Mouse (Mus musculus): ENCODE measurements around the gene Tbc1d22a. TPM values are rescaled to one million over a fixed set of nuclear protein-coding genes. Genes with fewer than 3 reads are reported as not detected.

Gene Tbc1d22a
- total RNA-seq, 2 experiments from 2014 or later: 25.7 to 26.0 TPM

GRCm38 (mm10) chr15:86234517-86235441 is 20.5 kb downstream of the Tbc1d22a start:
- peak; percentile 65 to 86 for DNase-seq

- peak; percentile 57 to 75 for DNase-seq
These were observed 22.0 kb downstream of the Tbc1d22a start for GRCm38 (mm10) chr15:86236252-86236651.

DNA sequence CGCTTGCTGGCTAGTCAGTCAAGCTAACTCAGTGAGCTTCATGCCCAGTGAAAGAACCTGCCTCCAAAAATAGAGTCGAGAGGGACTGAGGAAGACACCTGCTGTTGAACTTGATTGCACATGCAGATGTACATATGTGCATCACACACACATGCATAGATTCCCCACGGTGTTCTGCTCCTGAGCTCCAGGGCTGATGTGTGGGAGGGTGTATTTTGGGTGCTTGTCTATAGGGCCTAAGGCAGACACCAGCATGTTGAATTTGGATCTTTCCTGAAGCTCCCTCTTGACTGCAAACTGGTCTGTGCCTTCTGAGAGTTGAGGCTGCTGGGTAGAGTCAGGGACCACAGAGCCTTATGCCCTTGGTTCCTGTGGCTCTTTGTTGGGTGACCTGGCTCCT is 23.8 kb downstream of the Tbc1d22a start:
- no peak for DNase-seq

DNA sequence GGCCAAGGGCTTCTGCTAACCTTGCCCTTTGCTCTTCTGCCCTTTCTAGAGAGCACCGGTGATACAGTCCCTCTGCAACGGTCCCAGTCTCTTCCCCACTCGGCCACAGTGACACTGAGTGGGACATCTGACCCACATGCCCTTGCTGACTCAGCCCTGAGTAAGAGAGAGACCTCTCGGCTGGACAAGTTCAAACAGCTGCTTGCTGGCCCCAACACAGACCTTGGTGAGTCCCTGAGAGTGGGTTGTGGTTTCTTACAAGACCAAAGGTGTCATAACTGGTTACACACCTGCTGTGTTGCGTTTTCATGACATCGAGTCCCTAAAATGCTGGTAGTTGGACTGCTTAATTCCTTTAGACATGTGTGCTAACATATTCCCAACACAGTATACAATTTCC is 24.8 kb downstream of the Tbc1d22a start:
- no peak for DNase-seq

DNA sequence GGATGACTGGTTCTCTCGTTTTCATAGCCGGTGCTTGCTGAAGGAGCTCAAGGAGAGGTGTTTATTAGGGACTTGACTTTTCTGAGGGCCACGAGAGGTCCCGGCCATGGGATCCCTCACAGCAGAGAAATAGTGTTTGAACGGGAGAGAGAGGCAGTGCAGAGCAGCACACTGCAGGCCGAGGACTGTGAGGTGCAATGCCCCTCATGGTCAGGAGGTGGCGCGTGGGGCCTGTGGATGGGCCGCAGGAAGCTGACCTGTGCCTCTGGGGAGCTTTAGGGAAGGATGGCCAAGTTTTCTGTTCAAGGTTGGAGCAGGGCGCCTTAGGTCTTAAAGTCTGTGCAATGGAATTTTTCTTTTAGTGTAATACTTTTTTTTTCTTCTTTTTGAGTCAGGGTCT is 25.5 kb downstream of the Tbc1d22a start:
- peak; percentile 74 to 79 for DNase-seq

GRCm38 (mm10) chr15:86243708-86244107 is 29.4 kb downstream of the Tbc1d22a start:
- DNase-seq: peak; percentile 60 to 82

- no peak for DNase-seq
These were observed 30.1 kb downstream of the Tbc1d22a start for GRCm38 (mm10) chr15:86244380-86244779.

DNA sequence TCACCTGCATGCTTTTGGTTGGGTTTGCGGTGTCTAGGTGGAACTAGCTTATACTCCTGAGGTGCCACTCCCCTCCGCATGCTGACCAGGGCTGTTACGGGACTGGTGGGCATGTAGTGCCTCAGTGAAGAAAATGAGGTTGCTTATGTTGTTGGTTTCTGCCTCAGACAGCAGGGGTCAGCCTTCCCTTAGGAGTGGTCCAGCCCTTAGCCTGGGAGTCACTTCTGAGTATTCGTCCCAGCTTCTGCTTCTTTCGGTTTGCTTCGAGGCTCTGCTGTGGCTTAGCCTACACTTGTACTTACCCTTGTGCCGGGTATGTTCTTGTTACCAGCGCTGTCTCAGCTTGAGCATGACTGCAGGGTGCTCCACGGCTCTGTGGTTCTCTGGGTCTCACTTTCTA is 36.0 kb downstream of the Tbc1d22a start:
- DNase-seq: peak in 1 of 2 experiments; percentile 51

DNA sequence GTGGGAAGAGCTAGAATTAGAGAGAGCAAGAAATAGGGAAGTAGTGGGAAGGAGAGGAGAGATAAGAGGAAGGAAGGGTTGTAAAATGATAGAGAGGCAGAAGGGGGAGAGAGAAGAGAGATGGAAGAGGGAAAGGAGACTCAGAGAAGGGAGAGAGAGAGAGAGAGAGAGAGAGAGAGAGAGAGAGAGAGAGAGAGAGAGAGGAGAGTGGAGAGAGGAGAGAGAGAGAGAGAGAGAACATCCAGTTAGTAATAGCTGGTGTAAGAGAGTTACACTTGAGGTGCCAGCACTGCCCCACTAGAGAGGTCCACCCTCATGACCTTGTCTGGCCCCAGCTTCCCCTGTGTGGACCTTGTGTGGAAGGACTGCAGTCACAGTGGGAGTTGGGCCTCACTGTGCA is 37.9 kb downstream of the Tbc1d22a start:
- no peak for DNase-seq

DNA sequence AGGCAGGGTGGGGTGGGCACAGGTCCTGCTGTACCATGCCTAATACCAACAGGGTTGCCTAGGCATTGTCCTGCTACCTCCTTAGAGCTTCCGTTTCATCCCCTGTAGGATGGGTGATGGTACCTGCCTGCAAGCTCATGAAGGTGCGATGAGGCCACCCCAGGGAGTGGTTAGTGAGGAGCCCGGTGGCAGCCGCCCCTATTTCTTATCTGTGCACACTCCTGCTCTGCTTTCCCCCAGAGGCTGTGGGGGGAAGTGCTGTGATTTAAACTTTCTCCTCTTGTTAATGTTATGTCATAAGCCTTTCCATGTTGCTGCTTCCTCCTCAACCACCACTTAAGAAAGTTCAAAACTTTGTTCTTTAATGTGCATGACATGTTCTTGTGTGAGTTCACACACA is 38.4 kb downstream of the Tbc1d22a start:
- DNase-seq: no peak

DNA sequence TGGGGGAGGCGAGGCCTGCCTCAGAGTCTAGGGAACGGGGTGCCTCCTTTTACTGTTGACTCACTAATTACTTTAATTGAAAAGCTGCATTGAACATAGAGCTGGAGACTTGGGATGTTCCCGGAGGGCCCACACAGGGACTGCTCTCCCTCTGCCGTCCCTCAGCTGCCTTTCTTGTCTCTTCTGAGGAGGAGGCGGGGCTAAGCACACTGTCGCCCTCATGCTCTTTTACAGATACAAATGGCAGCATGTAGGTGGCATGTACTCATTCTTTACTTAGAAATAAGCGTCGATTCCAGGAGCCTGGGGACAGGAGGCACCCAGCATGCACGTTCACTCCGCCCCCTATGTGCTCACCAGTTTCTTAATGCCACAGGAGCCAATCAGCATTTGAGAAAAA is 39.2 kb downstream of the Tbc1d22a start:
- no peak for DNase-seq

DNA sequence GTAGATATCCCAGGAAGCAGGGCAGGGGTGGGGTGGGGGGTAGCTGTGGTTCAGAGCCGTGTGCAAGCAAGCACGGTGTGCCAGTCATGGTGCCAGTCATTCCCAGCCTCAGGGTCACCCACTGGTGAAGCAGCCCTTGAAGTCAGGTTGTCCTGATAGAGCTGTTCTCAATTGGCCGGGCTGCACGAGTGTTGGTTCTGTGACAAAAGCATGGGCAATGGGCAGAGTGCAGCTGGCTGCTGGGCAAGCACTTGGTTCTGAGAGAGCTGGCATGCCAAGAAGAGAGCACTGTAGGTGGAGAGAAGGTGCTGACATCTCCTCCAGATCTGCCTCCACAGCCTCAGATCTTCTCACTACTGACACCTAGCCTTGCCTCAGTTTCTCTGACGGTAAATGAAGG is 41.9 kb downstream of the Tbc1d22a start:
- DNase-seq: no peak

- DNase-seq: no peak
These were observed 42.5 kb downstream of the Tbc1d22a start for GRCm38 (mm10) chr15:86256728-86257179.

DNA sequence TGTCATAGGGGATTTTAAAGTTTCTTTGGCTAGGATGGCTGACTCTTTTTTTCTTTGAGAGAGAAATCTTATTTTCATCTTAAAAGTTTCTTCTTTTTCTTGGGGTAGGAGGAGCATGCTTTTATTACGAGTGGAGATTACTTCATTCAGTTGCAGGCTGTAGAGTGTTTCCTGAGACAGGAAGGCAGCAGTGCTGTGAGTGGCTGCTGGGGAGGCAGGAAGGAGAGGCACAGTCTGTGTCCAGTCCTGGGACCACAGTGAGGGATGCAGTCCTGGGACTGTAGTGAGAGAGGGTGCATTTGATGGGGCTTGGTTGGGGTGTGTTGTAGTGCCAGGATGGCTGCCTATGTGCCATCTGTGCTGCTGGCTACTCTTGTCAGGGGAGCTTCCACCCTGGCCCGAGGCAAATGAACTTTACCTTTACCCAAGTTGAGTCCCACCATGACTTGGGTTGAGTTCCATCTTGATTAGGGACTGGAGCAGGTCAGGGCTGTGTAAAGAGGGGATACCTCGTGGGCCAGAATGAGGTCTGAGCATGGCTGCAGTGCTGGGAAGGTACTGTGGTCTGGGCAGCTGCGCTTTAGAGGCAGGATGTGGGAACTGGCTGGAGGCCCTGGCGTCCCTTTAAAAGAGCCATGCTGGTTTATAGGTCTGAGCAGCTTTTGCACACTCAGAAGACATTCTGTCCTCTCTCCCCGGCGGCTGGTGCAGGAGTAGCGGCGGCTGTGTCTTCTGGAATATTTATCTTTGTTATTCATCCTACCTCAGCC is 43.8 kb downstream of the Tbc1d22a start:
- no peak for DNase-seq

- no peak for DNase-seq
These were observed 45.0 kb downstream of the Tbc1d22a start for GRCm38 (mm10) chr15:86259233-86259632.

GRCm38 (mm10) chr15:86260111-86260510 is 45.9 kb downstream of the Tbc1d22a start:
- DNase-seq: no peak

DNA sequence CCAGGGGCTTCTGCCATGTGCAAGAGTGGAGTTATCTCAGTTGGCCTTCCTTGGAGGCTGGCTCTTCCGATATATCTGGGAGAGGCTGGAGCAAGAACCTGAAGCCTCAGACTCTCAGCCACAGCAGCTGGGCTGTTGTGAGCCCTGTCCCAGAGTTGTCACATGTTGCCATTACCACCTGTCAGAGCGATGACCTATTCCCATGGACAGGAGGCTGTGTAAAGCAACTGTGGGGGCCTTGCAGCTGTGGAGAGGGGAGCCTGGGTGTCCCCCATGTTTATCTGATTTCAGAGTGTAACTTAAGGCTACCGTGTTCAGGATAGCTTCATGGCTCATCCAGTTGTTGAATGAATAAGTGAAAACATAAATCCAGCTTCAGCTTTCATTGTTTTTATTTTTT is 50.1 kb downstream of the Tbc1d22a start:
- DNase-seq: no peak

DNA sequence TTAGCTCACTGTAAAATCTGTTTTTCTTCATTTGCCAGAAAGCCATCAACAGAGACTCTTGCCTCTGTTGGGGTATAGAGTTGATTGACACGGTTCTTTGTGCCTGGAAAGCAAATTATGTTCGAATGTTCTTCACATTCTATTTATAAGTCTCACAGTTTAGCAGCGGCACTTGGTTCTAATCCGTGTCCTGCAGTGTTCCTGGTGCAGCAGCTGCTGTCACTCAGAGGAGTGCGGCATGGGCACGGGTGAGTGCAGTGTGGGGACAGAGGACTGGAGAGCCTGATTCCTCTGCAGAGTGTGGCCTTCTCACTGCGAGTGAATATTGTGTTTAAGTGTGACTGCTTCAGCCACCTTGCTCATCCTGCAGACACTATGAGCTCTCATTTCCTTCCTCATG is 50.5 kb downstream of the Tbc1d22a start:
- DNase-seq: no peak

- DNase-seq: no peak
These were observed 52.7 kb downstream of the Tbc1d22a start for GRCm38 (mm10) chr15:86266975-86267374.

DNA sequence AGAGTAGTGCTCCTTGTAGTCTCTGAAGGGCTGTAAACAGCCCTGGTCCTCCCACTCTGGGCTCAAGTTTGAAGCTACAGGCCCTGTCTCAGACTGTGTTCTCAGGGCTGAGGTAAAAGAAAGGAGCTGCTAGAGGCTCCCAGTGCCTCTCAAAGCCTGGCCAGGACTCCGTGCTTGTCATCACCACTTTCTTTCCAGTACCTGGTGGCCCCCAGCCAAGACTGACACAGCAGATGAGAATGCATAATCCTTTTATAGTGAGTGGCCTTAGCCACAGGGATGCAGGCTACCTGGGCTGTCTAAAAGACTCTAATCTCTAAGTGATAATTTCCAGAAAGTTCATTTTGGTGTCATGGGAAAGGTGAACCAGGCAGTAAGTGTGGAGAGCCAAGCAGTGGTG is 54.3 kb downstream of the Tbc1d22a start:
- peak in 1 of 2 experiments; percentile 24 for DNase-seq

- peak in 1 of 2 experiments; percentile 18 for DNase-seq
These were observed 61.5 kb downstream of the Tbc1d22a start for GRCm38 (mm10) chr15:86275754-86276153.

GRCm38 (mm10) chr15:86276538-86277264 is 62.4 kb downstream of the Tbc1d22a start:
- DNase-seq: no peak

All from heart, adult 18-20 months (tissue).